Mouse (Mus musculus) intestine, embryonic 15.5 days (tissue): ENCODE results near the gene Gm4491. TPM values are rescaled to one million over a fixed set of nuclear protein-coding genes. Genes with fewer than 3 reads are reported as not detected.

Experiments
- ATAC-seq: fragments of 200-750 bp; cut with Nextera tagmentation; 2 replicates; pipeline ENCODE4 v1.8.0; 2017; ENCODE audit warnings: moderate TSS enrichment, moderate library complexity
- H3K27ac ChIP-seq: fragments of 300-500 bp; sonication (generic); 2 replicates; pipeline ENCODE4 v1.5.1; 2015; ENCODE audit warnings: mild to moderate bottlenecking, inconsistent platforms
- H3K27me3 ChIP-seq: fragments of 300-500 bp; sonication (generic); replicated peaks from 2 replicates; pipeline ENCODE4 v1.6.1; 2015; ENCODE audit warnings: inconsistent platforms
- H3K36me3 ChIP-seq: fragments of 300-500 bp; sonication (generic); 2 replicates; pipeline ENCODE4 v1.6.1; 2015; ENCODE audit warnings: inconsistent platforms
- H3K4me1 ChIP-seq: fragments of 300-500 bp; sonication (generic); replicated peaks from 2 replicates; pipeline ENCODE4 v1.6.1; 2015; ENCODE audit warnings: inconsistent platforms
- H3K4me2 ChIP-seq: fragments of 300-500 bp; sonication (generic); replicated peaks from 2 replicates; pipeline ENCODE4 v1.6.1; 2015; ENCODE audit warnings: mild to moderate bottlenecking, inconsistent platforms
- H3K4me3 ChIP-seq: fragments of 300-500 bp; sonication (generic); replicated peaks from 2 replicates; pipeline ENCODE4 v1.5.1; 2015; ENCODE audit warnings: inconsistent platforms
- H3K9ac ChIP-seq: fragments of 300-500 bp; sonication (generic); 2 replicates; pipeline ENCODE4 v1.6.1; 2015; ENCODE audit warnings: inconsistent platforms
- H3K9me3 ChIP-seq: fragments of 300-500 bp; sonication (generic); 2 replicates; pipeline ENCODE4 v1.6.1; 2016; ENCODE audit warnings: inconsistent platforms
- WGBS: fragments of 180-500 bp; shearing (Covaris S2); methylation state at CpG from one replicate; pipeline ENCODE4 v1.1.7; 2015; 5-methylcytosine and 5-hydroxymethylcytosine counted together
- polyA plus RNA-seq: library from polyadenylated mRNA; unstranded; fragments of >200 nt; fragmentation: Nextera tagmentation; extraction: Ambion mirVana; gene quantifications from 2 replicates; pipeline ENCODE4 v1.2.1, GENCODE M21; 2015

The Gm4491 gene
- polyA plus RNA-seq, 1 experiment from 2014 or later, result 0.09 TPM

- Histone ChIP-seq H3K4me3 (no peak overlapping the region), H3K27ac (no peak overlapping the region), H3K27me3 (peaks cover 45% of the 10 kb centered on the region), H3K4me1 (peaks cover 7% of the 10 kb centered on the region), H3K9me3 (no peaks in the 10 kb centered on the region), H3K9ac (no peak overlapping the region), H3K4me2 (peak overlapping the region; percentile 99; the same call in 1 of the 2 replicates), H3K36me3 (no peaks in the 10 kb centered on the region)
- WGBS, result 62% methylated on average over 11 of the region's 11 CpGs
- no peak for ATAC-seq
These were observed 10.0 kb downstream of the Gm4491 start for GRCm38 (mm10) chr14:57105721-57106120.

GRCm38 (mm10) chr14:57105111-57105510 lies 10.6 kb downstream of the Gm4491 start:
- Histone ChIP-seq H3K9ac (no peak overlapping the region), H3K4me3 (peak overlapping the region; percentile 61; the same call in 1 of the 2 replicates), H3K4me2 (peak overlapping the region; percentile 99), H3K27me3 (peaks cover 45% of the 10 kb centered on the region), H3K9me3 (no peaks in the 10 kb centered on the region), H3K27ac (no peak overlapping the region), H3K36me3 (no peaks in the 10 kb centered on the region), H3K4me1 (peaks cover 7% of the 10 kb centered on the region)
- no peak for ATAC-seq
- 21% methylated on average over 14 of the region's 14 CpGs for WGBS

- WGBS, result under 1% methylated on average over 101 of the region's 101 CpGs
- Histone ChIP-seq H3K27me3 (peaks cover 45% of the 10 kb centered on the region), H3K4me2 (peak within 1 kb of the TSS; percentile 99), H3K9me3 (no peaks in the 10 kb centered on the region), H3K9ac (peak within 1 kb of the TSS; percentile 55), H3K4me3 (peak within 1 kb of the TSS; percentile 61), H3K27ac (no peak within 1 kb of the TSS), H3K36me3 (no peaks in the 10 kb centered on the region), H3K4me1 (peaks cover 7% of the 10 kb centered on the region)
- ATAC-seq, result peak; percentile 86
These were observed 11.3 kb downstream of the Gm4491 start, which contains the start of gene Gjb2 for GRCm38 (mm10) chr14:57104106-57105023. Gene Gjb2, minus strand, starts transcription at chr14:57104702.

- Histone ChIP-seq H3K4me3 (peak overlapping the region; percentile 61), H3K36me3 (no peaks in the 10 kb centered on the region), H3K4me1 (peaks cover 7% of the 10 kb centered on the region), H3K9me3 (no peaks in the 10 kb centered on the region), H3K27me3 (peaks cover 45% of the 10 kb centered on the region), H3K4me2 (peak overlapping the region; percentile 99), H3K9ac (peak overlapping the region; percentile 55), H3K27ac (no peak overlapping the region)
- no peak; the same call in 1 of the 2 replicates for ATAC-seq
- WGBS, result 6% methylated on average over 22 of the region's 22 CpGs
These were observed 12.0 kb downstream of the Gm4491 start for GRCm38 (mm10) chr14:57103711-57104105.

- peak overlapping the region; percentile 99; the same call in 1 of the 2 replicates for H3K4me2 ChIP-seq
- H3K4me3 ChIP-seq, result peak overlapping the region; percentile 61; the same call in 1 of the 2 replicates
- H3K4me1 ChIP-seq, result peaks cover 7% of the 10 kb centered on the region
- no peaks in the 10 kb centered on the region for H3K36me3 ChIP-seq
- WGBS, result 66% methylated on average over 6 of the region's 6 CpGs
- H3K27ac ChIP-seq, result no peak overlapping the region
- peaks cover 45% of the 10 kb centered on the region for H3K27me3 ChIP-seq
- H3K9ac ChIP-seq, result no peak overlapping the region
- H3K9me3 ChIP-seq, result no peaks in the 10 kb centered on the region
- no peak for ATAC-seq
These were observed 12.6 kb downstream of the Gm4491 start for GRCm38 (mm10) chr14:57103121-57103520.

GRCm38 (mm10) chr14:57101623-57102022 lies 14.1 kb downstream of the Gm4491 start:
- no peak overlapping the region for H3K4me3 ChIP-seq
- peaks cover 7% of the 10 kb centered on the region for H3K4me1 ChIP-seq
- ATAC-seq, result no peak
- no peak overlapping the region for H3K4me2 ChIP-seq
- no peak overlapping the region for H3K27ac ChIP-seq
- 70% methylated on average over 7 of the region's 7 CpGs for WGBS
- H3K27me3 ChIP-seq, result peaks cover 40% of the 10 kb centered on the region
- H3K9ac ChIP-seq, result no peak overlapping the region
- no peaks in the 10 kb centered on the region for H3K9me3 ChIP-seq
- H3K36me3 ChIP-seq, result no peaks in the 10 kb centered on the region

GRCm38 (mm10) chr14:57095855-57096254 lies 19.8 kb downstream of the Gm4491 start:
- no peaks in the 10 kb centered on the region for H3K4me1 ChIP-seq
- no peak overlapping the region for H3K4me2 ChIP-seq
- H3K9me3 ChIP-seq, result no peaks in the 10 kb centered on the region
- H3K4me3 ChIP-seq, result no peak overlapping the region
- 58% methylated on average over 4 of the region's 4 CpGs for WGBS
- H3K9ac ChIP-seq, result no peak overlapping the region
- no peak overlapping the region for H3K27ac ChIP-seq
- H3K27me3 ChIP-seq, result no peaks in the 10 kb centered on the region
- H3K36me3 ChIP-seq, result no peaks in the 10 kb centered on the region
- ATAC-seq, result no peak

GRCm38 (mm10) chr14:57093029-57093428 lies 22.7 kb downstream of the Gm4491 start:
- Histone ChIP-seq H3K9me3 (no peaks in the 10 kb centered on the region), H3K4me1 (no peaks in the 10 kb centered on the region), H3K27ac (no peak overlapping the region), H3K36me3 (no peaks in the 10 kb centered on the region), H3K27me3 (no peaks in the 10 kb centered on the region), H3K9ac (no peak overlapping the region), H3K4me3 (no peak overlapping the region), H3K4me2 (no peak overlapping the region)
- 5% methylated on average over 7 of the region's 8 CpGs for WGBS
- ATAC-seq, result no peak

GRCm38 (mm10) chr14:57090001-57090400 lies 25.7 kb downstream of the Gm4491 start:
- Histone ChIP-seq H3K36me3 (no peaks in the 10 kb centered on the region), H3K4me1 (no peaks in the 10 kb centered on the region), H3K4me3 (no peak overlapping the region), H3K27me3 (no peaks in the 10 kb centered on the region), H3K9me3 (no peaks in the 10 kb centered on the region), H3K4me2 (no peak overlapping the region), H3K9ac (no peak overlapping the region), H3K27ac (0 out of 2 replicates have a peak overlapping the region, but pooled peaks have one; percentile 19)
- 44% methylated on average over 2 of the region's 2 CpGs for WGBS
- ATAC-seq, result no peak

- no peaks in the 10 kb centered on the region for H3K36me3 ChIP-seq
- no peaks in the 10 kb centered on the region for H3K27me3 ChIP-seq
- no peak overlapping the region for H3K4me2 ChIP-seq
- H3K4me3 ChIP-seq, result no peak overlapping the region
- 0 out of 2 replicates have a peak, but pooled peaks cover 5% of the 10 kb centered on the region for H3K4me1 ChIP-seq
- 69% methylated on average over 7 of the region's 7 CpGs for WGBS
- 0 out of 2 replicates have a peak overlapping the region, but pooled peaks have one; percentile 19 for H3K27ac ChIP-seq
- peak; percentile 90 for ATAC-seq
- H3K9me3 ChIP-seq, result no peaks in the 10 kb centered on the region
- H3K9ac ChIP-seq, result no peak overlapping the region
These were observed 26.6 kb downstream of the Gm4491 start for GRCm38 (mm10) chr14:57089107-57089506.

GRCm38 (mm10) chr14:57084180-57084668 lies 31.5 kb downstream of the Gm4491 start:
- Histone ChIP-seq H3K36me3 (no peaks in the 10 kb centered on the region), H3K9me3 (no peaks in the 10 kb centered on the region), H3K27me3 (no peaks in the 10 kb centered on the region), H3K27ac (peak overlapping the region; percentile 19; the same call in 1 of the 2 replicates), H3K4me1 (peaks cover 11% of the 10 kb centered on the region; the same call in 1 of the 2 replicates), H3K9ac (no peak overlapping the region), H3K4me2 (0 out of 2 replicates have a peak overlapping the region, but pooled peaks have one; percentile 0), H3K4me3 (no peak overlapping the region)
- WGBS, result 15% methylated on average over 11 of the region's 11 CpGs
- peak; percentile 74 for ATAC-seq

GRCm38 (mm10) chr14:57082863-57083262 lies 32.8 kb downstream of the Gm4491 start:
- no peaks in the 10 kb centered on the region for H3K9me3 ChIP-seq
- ATAC-seq, result no peak
- no peak overlapping the region for H3K9ac ChIP-seq
- H3K36me3 ChIP-seq, result no peaks in the 10 kb centered on the region
- WGBS, result 98% methylated on average over 1 of the region's 1 CpGs
- H3K27me3 ChIP-seq, result no peaks in the 10 kb centered on the region
- H3K27ac ChIP-seq, result no peak overlapping the region
- H3K4me3 ChIP-seq, result no peak overlapping the region
- peaks cover 11% of the 10 kb centered on the region; the same call in 1 of the 2 replicates for H3K4me1 ChIP-seq
- no peak overlapping the region for H3K4me2 ChIP-seq
